8 mouse cellular contexts compared by ENCODE assay signal in genomic region chr12:113185442-113186291, GRCm38 (mm10). TPM values are rescaled to one million over a fixed set of nuclear protein-coding genes. Genes with fewer than 3 reads are reported as not detected.
DNase-seq lines count a peak whose midpoint lies in the region; ATAC-seq lines count a peak whose summit lies in the region.

Gene Tmem121 (plus strand): TSS chr12:113185930.

- ATAC-seq in kidney, embryonic 14.5 days (ENCODE audit: low FRiP score, low TSS enrichment): peak; percentile 61
- ATAC-seq in hindbrain, embryonic 15.5 days (ENCODE audit: low FRiP score, low read depth): peak; percentile 54
- ATAC-seq in limb, embryonic 15.5 days (ENCODE audit: insufficient number of reproducible peaks, low FRiP score, low TSS enrichment, low read depth): no peak

- peak within 1 kb of the TSS; percentile 63; the same call in 1 of the 2 replicates for H3K9ac ChIP-seq in kidney, embryonic 14.5 days (ENCODE audit: low read depth, low read length)
- H3K9ac ChIP-seq in hindbrain, embryonic 15.5 days: peak within 1 kb of the TSS; percentile 77
- peak within 1 kb of the TSS; percentile 61 for H3K9ac ChIP-seq in limb, embryonic 15.5 days

- no peaks in the 10 kb centered on the region for H3K9me3 ChIP-seq in kidney, embryonic 14.5 days (ENCODE audit: control insufficient read depth, low read length)
- H3K9me3 ChIP-seq in hindbrain, embryonic 15.5 days: no peaks in the 10 kb centered on the region
- no peaks in the 10 kb centered on the region for H3K9me3 ChIP-seq in limb, embryonic 15.5 days

- WGBS in kidney, embryonic 14.5 days: 1% methylated on average over 63 of the region's 63 CpGs
- WGBS in hindbrain, embryonic 15.5 days: 2% methylated on average over 44 of the region's 63 CpGs
- WGBS in limb, embryonic 15.5 days: under 1% methylated on average over 62 of the region's 63 CpGs

- DNase-seq in kidney, adult 8-10 months: no peak
- DNase-seq in Muller cell, postnatal 12 days (ENCODE audit: inconsistent ontology term): peak; percentile 64
- DNase-seq in cerebellum, postnatal 36 days: peak; percentile 47 to 54
- peak; percentile 57 for DNase-seq in right cerebral cortex, postnatal 4 days
- DNase-seq in c-Kit-positive CD71-positive TER-119-positive erythroid progenitor cells, embryonic 14.5 days (ENCODE audit: low spot score): no peak

- H3K4me1 ChIP-seq in kidney, embryonic 14.5 days (ENCODE audit: control insufficient read depth, insufficient read depth, low read length): peaks cover 3% of the 10 kb centered on the region; the same call in 1 of the 2 replicates
- peaks cover 23% of the 10 kb centered on the region for H3K4me1 ChIP-seq in hindbrain, embryonic 15.5 days (replicated peaks)
- peaks cover 33% of the 10 kb centered on the region for H3K4me1 ChIP-seq in limb, embryonic 15.5 days

- peak within 1 kb of the TSS; percentile 92 for H3K4me2 ChIP-seq in kidney, embryonic 14.5 days (replicated peaks; ENCODE audit: low read depth, low read length)
- peak within 1 kb of the TSS; percentile 94 for H3K4me2 ChIP-seq in hindbrain, embryonic 15.5 days
- H3K4me2 ChIP-seq in limb, embryonic 15.5 days: peak within 1 kb of the TSS; percentile 90

- H3K4me3 ChIP-seq in kidney, embryonic 14.5 days (ENCODE audit: low read length): peak within 1 kb of the TSS; percentile 69
- peak within 1 kb of the TSS; percentile 71 for H3K4me3 ChIP-seq in hindbrain, embryonic 15.5 days
- peak within 1 kb of the TSS; percentile 63 for H3K4me3 ChIP-seq in limb, embryonic 15.5 days

- H3K27ac ChIP-seq in kidney, embryonic 14.5 days (ENCODE audit: low read depth, low read length): no peak within 1 kb of the TSS
- peak within 1 kb of the TSS; percentile 51 for H3K27ac ChIP-seq in hindbrain, embryonic 15.5 days (replicated peaks)
- H3K27ac ChIP-seq in limb, embryonic 15.5 days: no peak within 1 kb of the TSS

- H3K27me3 ChIP-seq in kidney, embryonic 14.5 days (ENCODE audit: control insufficient read depth, insufficient read depth, low read length): peaks cover 11% of the 10 kb centered on the region
- no peaks in the 10 kb centered on the region for H3K27me3 ChIP-seq in hindbrain, embryonic 15.5 days
- peaks cover 22% of the 10 kb centered on the region; the same call in 1 of the 2 replicates for H3K27me3 ChIP-seq in limb, embryonic 15.5 days

- H3K36me3 ChIP-seq in kidney, embryonic 14.5 days (ENCODE audit: control insufficient read depth, insufficient read depth, low read length): peaks cover 4% of the 10 kb centered on the region
- peaks cover 17% of the 10 kb centered on the region for H3K36me3 ChIP-seq in hindbrain, embryonic 15.5 days
- H3K36me3 ChIP-seq in limb, embryonic 15.5 days: peaks cover 24% of the 10 kb centered on the region

RNA-seq across cellular contexts. Expression of gene Tmem121, which starts in this region (rescaled TPM):
- 4.2 and 13.9 TPM in 2 replicates for polyA plus RNA-seq in kidney, embryonic 14.5 days (2014; fragmentation: Nextera tagmentation; extraction: Ambion mirVana)
- 47.3 and 49.8 TPM in 2 replicates for polyA plus RNA-seq in hindbrain, embryonic 15.5 days (2015; fragmentation: Nextera tagmentation; extraction: Ambion mirVana)
- polyA plus RNA-seq in limb, embryonic 15.5 days (2015; fragmentation: Nextera tagmentation; extraction: Ambion mirVana): 12.7 and 17.1 TPM in 2 replicates

Comparison
In these comparisons a context has a peak if more than half of its experiments do, and no peak if none do; other contexts are left out.
1. DNase-seq: peak in Muller cell, postnatal 12 days (single experiment), cerebellum, postnatal 36 days (2 of 2) and right cerebral cortex, postnatal 4 days (single experiment); none in kidney, adult 8-10 months (0 of 2) and c-Kit-positive CD71-positive TER-119-positive erythroid progenitor cells, embryonic 14.5 days (single experiment).
2. Peak in every context shown above with its lines, with median percentiles within 50 percentile points of each other: H3K4me2 ChIP-seq, H3K4me3 ChIP-seq and H3K9ac ChIP-seq.